Mouse (Mus musculus) heart, postnatal 25 days (tissue): ENCODE measurements around the gene Nsun4. TPM values are rescaled to one million over a fixed set of nuclear protein-coding genes. Genes with fewer than 3 reads are reported as not detected.
A peak's percentile ranks its signal among the peaks of the same experiment; 100 is the strongest.

Experiments used
- DNase-seq: peaks from one replicate; pipeline ENCODE4 v3.0.0; 2022; ENCODE audit warnings: low spot score
- intact Hi-C: fragments of 180-260 bp; cut with DNase I; formaldehyde crosslinking; loops from one replicate; pipeline ENCODE4 v1.15.1; 2025
- total RNA-seq, 2 experiments: library from RNA; stranded (reverse); gene quantifications; 2 replicates each; pipeline ENCODE4 v1.2.3; 2021

Gene Nsun4
- 10 to 100 TPM; 24.5 to 27.9 TPM for total RNA-seq

DNA sequence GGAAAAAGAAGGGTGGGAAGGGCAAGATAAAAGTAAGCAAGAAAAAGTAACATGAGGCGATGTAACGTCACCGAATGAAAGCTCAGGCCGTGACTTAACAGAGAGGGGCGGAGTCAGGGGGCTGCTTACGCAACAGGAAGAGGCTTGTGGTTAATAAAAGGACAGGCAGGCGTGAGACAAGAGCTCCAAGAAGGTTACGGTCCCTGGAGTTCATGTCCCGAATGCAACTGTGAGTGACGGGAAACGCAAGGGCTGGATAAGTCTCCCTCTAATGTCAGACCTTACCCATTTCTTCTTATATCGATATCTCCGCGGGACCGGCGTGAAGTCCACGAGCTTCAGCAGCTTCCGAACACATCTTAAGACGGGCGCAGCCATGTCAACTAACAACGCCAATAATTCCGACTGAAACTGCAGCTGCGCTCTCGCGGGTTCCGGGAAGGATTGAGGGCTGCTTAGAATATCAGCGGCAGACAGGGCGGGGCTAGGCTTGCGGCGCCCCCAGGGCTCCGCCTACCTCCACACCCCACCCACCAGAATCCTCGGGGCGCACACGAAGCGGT, at the start of gene Nsun4:
Nsun4 (minus strand) TSS at position 478 of the 563 bp plus-strand sequence.
- peak; percentile 85 for DNase-seq
- intact Hi-C loops: loop anchor here (2.0 kb wide), 1 partner anchor 19 kb away; no protein-coding TSS in a partner anchor

DNA sequence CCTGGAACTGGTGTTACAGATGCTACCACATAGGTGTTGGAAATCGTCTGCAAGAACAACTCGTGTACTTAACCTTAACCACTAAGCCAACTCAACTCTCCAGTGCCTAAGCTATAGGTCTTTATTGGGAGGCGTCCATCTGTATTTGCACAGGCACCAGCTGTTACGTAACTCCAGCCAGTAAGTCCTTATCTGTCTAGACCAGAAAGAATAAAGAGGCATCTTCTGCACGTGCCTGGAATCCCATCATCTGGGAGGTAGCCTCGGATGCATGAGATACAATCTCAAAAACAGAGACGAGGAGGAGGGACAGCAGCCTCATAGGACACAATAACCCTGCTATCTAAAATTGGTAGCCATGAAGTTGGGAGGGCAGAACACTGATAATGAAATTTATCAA, 47.3 kb upstream of the Nsun4 start:
- DNase-seq: no peak
- intact Hi-C loops: no loop called here

DNA sequence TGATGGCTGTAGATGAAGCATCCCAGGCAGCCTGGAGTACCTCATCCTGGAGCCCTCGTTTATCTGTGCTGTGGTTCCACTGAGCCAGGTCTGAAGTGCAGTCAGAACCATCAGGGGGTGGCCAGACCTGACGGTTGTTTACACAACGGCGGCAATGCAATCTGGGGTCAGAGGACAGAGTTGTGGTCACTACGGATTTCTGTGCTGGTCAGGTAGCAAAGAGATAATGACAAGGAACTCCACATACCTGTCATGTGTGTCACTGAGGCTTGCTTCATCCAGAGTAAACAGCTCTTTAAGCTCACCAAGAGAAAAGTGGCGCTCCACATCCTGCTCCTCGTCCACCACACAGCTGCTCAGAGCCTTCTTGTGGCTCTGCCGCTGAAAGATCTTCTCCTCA, 43.5 kb upstream of the Nsun4 start:
- DNase-seq: no peak
- intact Hi-C loops: no loop called here

DNA sequence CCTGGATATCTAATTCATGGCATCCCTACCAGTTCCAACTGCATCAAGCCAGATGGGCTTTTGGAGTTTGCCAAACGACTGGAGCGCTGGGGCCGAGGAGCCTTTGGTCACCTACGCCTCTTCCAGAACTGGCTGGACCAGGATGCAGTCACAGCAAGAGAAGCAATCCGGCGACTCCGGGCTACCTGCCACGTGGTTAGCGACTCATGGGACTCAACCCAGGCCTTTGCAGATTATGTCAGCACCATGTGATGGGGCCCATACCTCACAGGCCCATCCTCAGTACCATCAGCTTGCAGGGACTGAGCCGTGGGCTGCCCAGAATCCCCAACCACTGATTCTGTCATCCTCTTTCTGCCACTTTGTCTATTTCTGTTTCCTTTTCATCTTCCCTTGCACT, 42.6 kb upstream of the Nsun4 start:
- no peak for DNase-seq
- intact Hi-C loops: no loop called here

DNA sequence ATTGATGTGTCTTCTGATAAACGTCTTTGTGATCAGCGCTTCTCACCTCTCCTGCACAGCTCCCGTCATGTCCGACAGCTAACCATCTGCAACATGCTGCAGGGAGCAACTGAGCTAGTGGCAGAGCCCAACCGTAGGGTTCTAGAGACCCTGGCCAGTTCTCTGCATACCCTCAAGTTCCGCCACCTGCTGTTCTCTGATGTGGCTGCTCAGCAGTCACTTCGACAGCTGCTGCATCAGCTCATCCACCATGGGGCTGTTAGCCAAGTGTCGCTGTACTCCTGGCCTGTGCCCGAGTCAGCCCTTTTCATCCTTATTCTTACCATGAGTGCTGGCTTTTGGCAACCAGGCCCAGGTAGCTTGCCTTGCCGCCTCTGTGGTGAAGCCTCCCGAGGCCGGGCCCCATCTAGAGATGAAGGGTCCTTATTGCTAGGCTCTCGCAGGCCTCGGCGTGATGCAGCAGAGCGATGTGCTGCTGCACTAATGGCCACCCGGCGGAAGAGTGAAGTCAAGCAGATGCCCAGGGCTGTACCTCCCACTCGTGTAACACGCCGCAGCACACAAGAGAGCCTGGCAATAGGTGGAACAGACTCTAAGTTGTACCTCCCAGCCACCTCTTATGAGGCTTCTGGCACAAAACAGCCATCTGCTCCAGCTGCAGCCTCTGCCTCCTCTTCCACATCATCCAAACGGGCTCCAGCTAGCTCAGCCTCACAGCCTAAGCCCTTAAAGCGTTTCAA, 35.0 kb upstream of the Nsun4 start:
- intact Hi-C loops: no loop called here
- no peak for DNase-seq

DNA sequence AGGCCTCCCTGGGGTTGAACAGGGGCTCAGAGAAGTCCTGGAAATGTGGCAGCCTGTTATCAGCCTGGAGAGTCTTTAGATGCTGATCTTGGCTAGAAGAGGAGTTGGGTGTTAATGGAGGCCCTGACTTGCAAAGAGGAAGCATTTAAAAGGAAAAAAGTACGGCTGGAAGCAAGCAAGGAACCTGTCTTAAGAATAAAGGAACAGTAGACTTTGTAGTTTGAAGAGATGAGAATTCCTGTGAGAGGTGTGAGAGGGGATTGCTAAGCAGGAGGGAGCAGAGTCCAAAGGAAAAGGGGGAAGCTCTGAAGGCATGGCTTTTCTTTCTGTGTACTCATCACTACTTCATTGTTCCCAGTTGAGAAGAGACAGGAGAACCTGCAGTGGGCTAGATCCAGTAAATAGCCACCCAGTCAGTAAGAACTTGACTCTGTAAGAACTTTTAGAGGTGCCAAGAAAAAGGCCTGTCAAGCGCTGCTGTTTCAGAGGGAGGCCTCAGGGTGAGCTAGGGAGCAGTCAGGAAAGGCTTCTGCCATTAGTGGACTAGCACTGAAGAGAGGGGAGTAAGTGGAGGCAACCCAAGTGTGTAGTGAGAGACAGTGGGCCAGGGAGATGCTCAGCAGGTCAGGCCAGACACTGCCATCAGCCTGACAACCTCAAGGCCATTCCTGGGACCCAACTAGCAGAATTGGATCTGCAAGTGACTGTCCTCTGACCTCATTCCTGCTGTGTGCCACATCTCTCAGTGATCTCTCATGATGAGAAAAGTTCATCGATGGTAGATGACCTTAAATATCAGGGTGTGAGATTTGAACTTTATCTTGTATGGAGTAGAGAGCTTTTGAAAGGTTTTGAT, 23.8 kb upstream of the Nsun4 start:
- intact Hi-C loops: no loop called here
- no peak for DNase-seq

DNA sequence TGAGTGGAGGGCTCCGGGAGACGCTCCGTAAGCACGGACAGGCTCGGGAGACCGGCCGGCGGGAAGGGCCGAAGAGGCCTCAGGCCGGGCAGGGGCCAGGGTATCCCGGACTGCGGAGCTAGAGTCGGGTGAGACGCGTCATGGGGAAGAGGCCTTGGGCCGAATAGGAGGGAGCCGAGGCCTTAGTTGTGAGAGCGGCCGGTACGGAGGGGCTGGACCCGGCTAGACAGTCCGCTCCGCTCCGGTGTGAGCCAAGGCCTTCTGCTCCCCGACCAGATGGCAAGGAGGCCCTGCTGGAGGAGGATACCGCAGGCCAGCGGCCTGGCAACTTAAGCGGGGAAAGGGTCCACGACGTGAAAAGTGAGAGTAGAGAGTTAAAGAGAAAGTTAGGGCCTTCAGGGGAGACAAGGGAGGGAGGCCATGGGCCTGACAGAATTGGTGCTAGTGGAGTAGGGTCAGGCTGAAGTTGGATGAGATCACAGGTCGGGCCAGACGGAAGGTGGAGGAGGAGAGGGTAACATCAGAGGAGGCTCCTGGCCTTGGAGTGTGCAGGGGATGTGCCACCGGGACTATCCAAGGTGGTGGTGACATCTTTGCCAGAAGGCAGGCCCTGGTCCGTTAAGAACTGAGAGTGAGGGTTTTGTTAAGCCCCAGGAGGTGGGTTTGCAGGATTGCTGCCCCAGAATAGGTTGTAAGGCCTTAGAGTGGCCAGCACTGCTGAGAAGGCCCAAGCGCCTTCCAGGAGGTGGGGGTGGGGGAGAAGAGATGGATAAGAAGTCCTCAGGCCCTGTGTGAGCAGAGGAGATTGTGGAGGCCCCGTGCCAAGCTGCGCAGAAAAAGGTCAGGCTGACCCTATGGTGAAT, 22.9 kb upstream of the Nsun4 start:
- intact Hi-C loops: no loop called here
- DNase-seq: peak; percentile 9

DNA sequence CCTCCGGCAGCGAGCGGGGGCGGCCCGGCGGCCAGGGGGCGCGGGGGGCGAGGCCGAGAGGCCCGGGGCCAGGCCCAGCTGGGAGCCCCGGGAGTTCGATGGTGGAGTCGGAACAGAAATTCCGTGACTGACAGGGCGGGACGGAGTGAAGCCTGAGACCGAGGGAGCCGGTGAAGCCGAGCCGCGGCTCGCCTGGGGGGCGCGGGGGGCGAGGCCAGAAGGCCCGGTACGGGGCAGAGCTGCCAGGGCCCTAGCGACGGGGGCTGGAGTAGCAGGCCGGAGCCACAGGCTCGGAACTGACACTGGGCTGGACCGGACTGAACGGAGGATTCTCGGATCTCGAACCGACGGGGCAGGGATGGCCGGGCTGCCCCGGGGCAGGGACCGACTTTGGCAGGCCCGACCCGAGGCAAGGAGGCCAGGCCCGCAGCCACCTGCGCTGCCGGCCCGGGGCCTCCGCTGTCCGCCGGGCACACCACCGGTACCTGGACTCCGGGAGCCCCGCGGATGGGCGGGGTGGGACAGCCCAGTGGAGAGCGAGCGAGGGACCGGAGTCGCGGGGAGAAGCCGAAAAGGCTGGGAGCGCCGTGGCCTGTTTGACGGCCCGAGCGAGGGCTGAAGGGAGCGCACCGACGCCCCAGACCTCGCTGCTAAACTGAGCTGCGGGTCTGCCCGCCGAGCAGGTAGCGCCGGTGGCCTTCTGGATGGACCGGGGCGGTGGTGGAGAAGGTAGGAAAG, 22.1 kb upstream of the Nsun4 start:
- peak; percentile 54 for DNase-seq
- intact Hi-C loops: loop anchor here (2.0 kb wide), 1 partner anchor 73 kb away; no protein-coding TSS in a partner anchor

DNA sequence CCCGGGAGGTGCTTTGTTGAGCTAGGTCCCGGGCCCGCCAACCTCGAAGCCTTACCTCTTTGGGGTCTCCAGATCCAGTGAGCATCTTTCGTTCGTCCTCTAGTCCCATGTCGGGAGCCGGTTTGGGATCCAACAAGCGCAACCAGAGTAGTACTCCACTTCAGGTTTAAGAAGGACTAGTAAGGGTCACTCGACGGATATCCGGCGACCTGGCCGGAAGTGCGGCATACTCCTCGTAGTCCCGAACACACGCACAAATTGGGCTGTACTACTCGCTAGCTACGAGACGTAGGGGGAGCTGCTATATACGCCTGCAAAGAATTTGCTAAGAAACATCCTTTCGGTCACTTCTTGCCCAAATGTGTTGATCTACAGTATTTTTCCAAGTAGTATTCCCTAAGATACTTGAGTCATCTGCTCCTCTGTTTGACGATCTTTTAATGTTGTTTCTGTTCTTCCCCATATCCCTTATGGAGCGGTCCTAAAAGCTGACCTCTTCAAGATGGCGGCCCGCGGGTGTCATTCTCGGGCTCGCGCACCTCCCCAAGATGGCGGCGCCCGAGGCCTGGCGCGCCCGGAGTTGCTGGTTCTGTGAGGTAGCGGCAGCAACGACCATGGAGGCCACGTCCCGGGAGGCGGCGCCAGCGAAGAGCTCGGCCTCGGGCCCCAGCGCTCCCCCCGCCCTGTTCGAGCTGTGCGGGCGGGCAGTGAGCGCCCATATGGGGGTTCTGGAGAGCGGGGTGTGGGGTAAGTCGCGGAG, 21.4 kb upstream of the Nsun4 start, which contains the start of the genes Uqcrh and Lrrc41:
Uqcrh (minus strand) TSS at position 211 of the 760 bp plus-strand sequence.
Lrrc41 (plus strand) TSS at position 409 of the 760 bp plus-strand sequence.
- peak; percentile 91 for DNase-seq
- intact Hi-C loops: loop anchor here (2.0 kb wide), 1 partner anchor 74 kb away; no protein-coding TSS in a partner anchor

DNA sequence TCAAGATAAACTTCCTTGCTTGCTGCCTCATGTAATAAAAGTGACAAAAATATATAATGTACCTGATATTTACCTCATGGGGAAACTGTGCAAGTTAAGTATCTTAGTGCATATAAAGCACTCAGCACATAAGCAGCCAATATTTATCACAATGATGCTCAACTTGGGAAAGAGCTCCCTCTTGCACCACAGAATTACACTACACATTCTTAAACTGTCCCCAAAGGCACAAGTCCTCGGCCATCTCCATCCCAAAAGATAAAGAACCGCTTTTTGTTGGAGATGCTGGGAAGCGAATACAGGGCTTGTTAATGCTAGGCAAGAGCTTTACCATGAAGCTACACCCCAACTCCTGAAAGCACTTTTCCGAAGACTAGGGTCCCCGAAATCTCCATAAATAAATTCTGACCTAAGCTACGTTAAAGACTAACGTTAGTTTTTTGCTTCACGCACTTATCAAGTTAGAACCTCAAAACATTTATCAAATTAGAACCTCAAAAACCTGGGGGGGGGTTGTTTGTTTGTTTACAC, 20.5 kb upstream of the Nsun4 start:
- DNase-seq: no peak
- intact Hi-C loops: loop anchor here (2.0 kb wide), 1 partner anchor 75 kb away; no protein-coding TSS in a partner anchor

DNA sequence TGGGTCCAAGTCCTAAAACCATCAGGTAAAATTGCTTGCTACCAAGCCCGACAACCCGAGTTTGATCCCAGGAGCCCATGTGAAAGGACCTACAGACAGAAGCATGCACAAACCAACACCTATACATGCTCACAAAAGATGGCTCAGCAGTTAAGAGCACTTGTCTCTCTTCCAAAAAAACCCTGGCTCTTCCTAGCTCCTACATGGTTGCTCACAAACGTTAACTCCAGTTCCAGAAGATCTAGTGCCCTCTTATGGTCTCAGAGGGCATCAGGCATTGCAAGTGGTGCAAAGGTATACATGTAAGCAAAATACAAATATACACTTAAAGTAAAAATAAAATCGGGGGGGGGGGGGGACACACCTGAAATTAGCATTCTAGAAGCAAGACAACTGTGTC, 19.5 kb upstream of the Nsun4 start:
- DNase-seq: no peak
- intact Hi-C loops: loop anchor here (2.0 kb wide), 1 partner anchor 20 kb away; the partner anchor contains the start of gene Nsun4

DNA sequence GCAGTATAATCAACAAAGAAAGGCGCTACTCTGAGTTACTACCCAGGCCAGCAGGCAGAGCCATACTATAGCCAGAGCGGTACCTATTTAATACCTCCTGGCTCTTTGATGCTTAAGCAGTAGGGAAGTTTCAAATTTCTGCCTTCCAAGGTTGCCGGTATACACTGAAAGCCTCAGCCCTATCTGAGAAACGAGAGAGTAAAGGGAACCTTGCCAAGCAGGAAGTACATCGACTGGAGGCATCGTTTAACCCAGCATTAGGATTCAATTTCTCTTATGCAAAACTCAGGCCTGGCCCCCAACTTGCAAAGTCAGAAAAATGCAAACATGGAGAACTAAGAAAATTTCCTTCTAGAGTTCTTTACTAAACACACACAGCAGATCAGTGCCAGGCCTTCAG, 16.4 kb upstream of the Nsun4 start:
- intact Hi-C loops: no loop called here
- DNase-seq: no peak

DNA sequence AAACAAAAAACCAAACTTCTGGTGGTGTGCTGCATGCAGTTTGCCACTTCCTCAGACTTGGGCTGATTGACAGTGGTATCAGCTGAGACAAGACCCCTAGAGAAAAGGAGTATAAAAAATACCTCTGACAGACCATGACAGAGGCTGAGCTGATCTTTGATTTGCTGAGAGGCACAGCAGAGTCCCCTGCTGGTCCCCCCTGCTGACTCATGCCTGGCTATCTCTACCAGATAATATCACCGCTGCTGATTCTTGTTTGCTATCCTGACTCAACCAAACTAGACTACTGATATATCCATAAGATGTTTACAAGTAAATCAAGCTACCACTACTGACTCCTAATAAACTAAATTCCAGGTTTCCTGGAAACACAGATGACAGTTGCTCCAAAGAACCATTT, 10.2 kb upstream of the Nsun4 start:
- DNase-seq: no peak
- intact Hi-C loops: no loop called here

DNA sequence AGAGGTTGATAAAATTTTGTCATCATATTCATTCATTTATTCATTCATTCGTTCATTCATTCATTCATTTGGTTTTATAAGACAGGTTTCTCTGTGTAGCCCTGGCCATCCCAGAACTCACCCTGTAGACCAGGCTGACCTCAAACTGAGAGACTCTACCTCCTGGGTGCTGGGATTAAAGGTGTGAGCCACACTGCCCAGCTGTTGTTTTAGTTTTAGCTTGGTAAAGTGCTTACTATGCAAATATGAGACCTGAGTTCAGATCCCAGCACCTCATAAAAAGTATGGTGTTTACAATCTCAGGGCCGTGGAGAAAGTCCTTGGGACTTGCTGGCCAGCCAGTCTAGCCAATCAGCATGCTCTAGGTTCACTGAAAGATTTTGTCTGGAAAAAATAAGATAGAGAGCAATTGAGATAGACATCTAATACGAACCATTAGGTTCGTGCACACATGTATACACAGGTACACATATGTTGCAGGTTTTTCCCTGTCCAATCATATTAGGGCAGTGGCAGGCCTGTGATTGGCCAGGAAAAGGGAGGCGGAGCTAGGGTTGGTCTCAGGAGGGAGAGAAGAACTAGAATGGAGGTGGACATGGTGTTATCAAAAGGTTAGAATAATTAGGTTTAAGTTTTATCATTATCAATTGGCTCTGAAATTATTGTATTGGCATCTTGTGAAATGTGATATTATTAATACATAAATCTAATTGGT, 5.5 kb upstream of the Nsun4 start:
- intact Hi-C loops: no loop called here
- no peak for DNase-seq

DNA sequence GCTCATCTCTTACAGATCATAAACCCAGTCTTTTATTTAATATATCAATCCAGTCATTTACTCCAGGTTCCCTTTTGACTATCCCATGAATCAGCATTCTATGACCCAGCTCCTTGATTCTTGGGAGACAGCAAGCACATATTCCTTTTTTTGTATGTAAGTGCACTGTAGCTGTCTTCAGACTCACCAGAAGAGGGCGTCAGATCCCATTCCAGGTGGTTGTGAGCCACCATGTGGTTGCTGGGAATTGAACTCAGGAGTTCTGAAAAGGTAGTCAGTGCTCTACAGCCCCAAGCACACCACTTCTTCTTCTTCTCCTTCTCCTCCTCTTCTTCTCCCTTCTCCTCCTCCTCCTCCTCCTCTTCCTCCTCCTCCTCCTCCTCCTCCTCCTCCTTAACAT, 3.9 kb upstream of the Nsun4 start:
- intact Hi-C loops: no loop called here
- no peak for DNase-seq

DNA sequence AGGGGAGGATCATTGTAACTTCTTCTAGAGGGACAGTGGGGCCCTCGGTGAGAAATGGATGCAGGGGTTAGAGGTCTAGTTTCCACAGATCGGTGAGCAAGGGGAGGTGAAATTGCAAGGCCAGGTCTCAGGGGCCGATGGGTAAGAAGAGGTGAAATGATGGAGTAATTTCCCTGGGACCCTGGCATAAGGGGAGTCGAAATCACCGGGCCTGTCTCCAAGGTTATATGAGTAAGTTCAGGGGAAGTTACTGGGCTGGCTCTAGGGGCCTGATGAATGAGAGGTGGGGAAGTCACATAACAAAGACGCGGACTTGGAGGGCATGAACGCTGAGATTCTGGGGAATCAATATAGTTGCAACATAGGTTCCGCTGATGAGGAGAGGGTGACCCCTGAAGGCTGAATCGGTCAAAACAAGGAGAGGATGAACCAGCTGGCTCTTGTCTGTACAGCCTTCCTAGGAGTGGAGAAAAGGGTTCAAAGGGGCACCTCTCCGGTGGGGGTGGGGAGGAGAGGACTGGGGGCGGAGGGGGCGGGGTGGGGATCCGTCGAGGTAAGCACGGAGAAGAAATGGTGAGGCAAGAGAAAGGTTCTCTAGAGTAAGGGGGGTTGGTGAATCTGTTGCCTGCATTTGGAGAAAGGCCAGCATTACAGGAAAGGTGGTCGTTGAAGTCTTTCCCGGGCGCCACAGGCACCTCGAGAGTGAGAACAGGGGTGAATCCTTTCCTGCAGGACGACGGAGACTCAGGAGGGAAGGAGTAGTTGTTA, 966 bp downstream of the Nsun4 start:
- intact Hi-C loops: loop anchor here (2.0 kb wide), 1 partner anchor 20 kb away; no protein-coding TSS in a partner anchor
- no peak for DNase-seq

DNA sequence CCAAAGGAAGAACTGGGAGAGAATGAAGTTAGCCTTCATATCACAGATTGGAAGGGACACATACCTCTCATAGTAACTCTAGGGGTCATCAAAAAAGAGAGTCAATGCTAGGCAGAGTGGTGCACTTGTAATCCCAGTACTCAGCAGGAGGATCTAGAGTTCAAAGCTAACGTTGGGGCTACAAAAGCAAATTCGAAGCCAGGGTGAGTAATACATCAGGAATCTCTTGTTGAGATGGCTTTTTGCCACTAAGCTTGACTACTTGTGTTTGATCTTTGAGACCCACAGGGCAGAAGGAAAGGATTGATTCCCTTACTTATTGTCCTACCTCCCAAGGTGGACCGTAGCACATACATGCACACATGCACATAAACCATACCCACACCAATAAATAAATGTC, 4.5 kb downstream of the Nsun4 start:
- intact Hi-C loops: no loop called here
- no peak for DNase-seq
